Mouse (Mus musculus) frontal cortex, adult (tissue): ENCODE measurements around the gene Ncor1.

ENCODE experiments used
- ATAC-seq: cut with Nextera tagmentation; 2 replicates; pipeline ENCODE4 v1.9.2; 2017; ENCODE audit warnings: mild to moderate bottlenecking, moderate library complexity, mixed read lengths; ENCODE audit not compliant: low TSS enrichment

The Ncor1 gene

GRCm38 (mm10) chr11:62266466-62267214, 191.7 kb downstream of the Ncor1 start:
- no peak for ATAC-seq
